Mouse (Mus musculus): ENCODE data around the gene Thbs3.

GRCm38 (mm10) chr3:89193351-89193750 lies 21.6 kb upstream of the Thbs3 start:
- no peak for TF ChIP-seq CTCF (IDR thresholded peaks at IDR 0.05; ENCODE audit: borderline replicate concordance, insufficient read depth, low read depth, low read length)
- TF ChIP-seq POLR2A (IDR thresholded peaks at IDR 0.05; ENCODE audit: borderline replicate concordance, insufficient read depth, low read length): no peak
